Mouse (Mus musculus): Measurements from ENCODE around the gene Znrf4. TPM values are rescaled to one million over a fixed set of nuclear protein-coding genes. Genes with fewer than 3 reads are reported as not detected.
A peak's percentile ranks its signal among the peaks of the same experiment; 100 is the strongest.

The Znrf4 gene
- total RNA-seq, 2 experiments from 2014 or later = not detected

DNA sequence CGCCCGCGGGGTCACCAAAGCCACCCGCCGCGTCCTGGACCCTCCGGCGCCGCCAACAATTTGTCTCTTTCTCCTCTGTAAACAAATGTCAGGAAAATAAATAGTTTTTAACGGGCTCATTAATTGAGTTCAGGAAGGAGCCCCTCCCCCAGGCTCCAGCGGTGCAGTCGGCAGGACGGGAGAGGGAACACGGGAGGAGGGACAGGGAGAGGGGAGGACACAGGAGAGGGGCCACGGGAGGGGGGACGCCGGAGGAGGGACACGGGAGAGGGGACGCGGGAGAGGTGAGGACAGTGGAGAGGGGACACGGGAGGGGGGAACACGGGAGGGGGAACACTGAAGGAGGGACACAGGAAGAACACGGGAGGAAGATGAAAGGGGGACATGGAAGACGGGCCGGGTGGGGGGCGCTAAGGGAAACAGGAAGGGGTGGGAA is 42.2 kb downstream of the Znrf4 start:
- peak; percentile 13 to 23 for DNase-seq
- intact Hi-C loops (cut with DNase I) = no loop called here

DNA sequence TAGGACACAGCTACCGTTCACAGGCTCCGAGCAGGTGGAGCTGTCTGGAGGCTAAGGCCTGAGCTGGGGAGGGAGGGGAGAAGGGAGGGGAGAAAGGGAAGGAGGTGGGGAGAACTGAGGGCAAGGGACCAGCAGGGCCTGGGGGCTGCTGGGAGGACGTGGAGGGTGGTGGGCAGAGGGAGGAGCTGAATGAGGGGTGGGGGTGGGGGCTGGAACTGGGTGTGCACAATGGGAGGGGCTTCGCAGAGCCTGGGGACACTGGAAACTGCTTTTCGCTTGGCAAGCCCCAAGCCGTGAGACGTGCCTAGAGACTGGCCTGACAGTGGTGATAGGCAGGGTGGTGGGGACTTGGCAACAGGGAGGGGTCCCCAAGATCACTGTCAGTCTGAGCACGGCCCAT is 43.0 kb downstream of the Znrf4 start:
- intact Hi-C loops (cut with DNase I) = no loop called here
- DNase-seq = no peak

DNA sequence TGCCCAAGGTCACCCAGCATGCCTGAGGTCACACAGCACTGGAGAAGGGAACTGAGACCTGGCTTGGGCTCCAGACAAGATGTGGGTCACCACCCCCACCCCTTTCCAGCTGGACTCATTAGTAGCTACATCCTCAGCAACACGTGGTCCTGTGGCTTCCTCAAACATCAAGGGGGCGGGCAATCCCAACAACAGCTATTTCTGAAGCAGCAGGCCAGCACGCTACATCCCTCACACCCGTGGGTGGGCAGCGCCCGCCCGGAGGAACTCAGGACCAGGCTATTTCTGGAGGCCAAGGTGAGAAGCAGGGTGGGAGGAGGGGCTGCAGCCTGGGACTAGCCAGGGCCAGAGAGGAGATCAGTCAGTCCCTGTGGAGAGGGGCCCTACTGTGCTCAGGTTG is 43.4 kb downstream of the Znrf4 start:
- intact Hi-C loops (cut with DNase I) = no loop called here
- DNase-seq = peak; percentile 32 to 50

DNA sequence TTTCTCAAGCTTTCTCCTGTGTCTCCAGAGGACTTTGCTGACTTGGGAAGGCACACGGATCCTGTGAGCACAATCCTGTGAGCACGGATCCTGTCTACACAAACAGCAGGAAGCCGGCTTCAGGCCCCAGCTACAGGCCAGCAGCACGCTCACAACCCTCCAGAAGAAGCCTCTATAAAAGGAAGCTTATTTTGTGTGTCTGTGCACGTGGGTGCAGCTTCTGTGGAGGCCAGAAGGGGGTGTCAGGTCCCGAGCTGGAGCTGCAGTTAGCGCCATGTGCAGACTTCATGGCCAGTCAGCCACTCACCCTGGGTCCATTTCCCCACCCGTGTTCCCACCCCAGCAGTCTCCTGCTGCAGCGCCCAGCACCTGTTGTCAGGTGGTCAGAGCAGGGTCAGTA is 43.9 kb downstream of the Znrf4 start:
- intact Hi-C loops (cut with DNase I) = no loop called here
- DNase-seq = no peak

DNA sequence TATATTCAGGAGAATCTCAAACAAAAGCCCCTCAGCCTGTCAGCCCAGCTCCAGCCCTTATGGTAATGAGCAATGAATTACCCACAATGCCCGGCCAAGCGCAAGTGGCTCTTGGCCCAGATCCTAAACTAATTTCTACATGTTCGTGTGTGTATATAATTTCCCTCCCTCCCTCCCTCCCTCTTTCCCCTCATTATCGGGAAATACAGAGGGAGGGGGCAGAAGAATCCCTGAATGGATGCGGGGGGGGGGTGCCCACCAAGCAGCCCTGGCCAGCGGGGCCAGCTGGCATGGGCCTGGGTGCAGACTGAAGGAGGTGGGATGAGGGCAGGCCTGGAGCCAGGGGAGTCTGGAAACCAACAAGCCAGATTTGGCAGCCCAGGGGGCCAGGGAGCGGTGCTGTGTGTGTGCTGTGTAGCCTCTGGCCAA is 44.8 kb downstream of the Znrf4 start:
- intact Hi-C loops (cut with DNase I) = no loop called here
- peak; percentile 58 to 71 for DNase-seq

GRCm38 (mm10) chr17:56466747-56467146 is 45.5 kb downstream of the Znrf4 start:
- intact Hi-C loops (cut with DNase I) = no loop called here
- DNase-seq = no peak

DNA sequence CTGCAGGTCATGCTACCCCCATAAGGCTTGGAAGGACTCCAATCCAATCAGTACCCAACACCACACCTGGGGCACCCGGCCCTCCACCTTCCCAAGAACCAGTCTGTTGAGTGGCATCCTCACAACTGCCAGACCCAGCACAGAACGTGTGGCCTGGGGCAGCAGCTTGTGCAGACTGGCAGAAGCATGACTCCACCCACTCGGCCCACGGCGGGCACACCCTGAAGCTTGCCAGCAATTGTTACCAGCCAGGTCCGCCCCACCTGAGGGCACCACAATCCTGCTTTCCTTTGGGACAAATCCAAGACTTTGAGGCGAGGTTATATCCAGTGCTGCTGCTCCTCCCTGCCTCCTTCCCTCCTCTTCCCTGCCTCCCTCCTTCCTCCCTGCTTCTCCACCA is 47.4 kb downstream of the Znrf4 start:
- DNase-seq = no peak
- intact Hi-C loops (cut with DNase I) = no loop called here

GRCm38 (mm10) chr17:56464345-56464744 is 47.9 kb downstream of the Znrf4 start:
- intact Hi-C loops (cut with DNase I) = no loop called here
- DNase-seq = no peak

GRCm38 (mm10) chr17:56463500-56463899 is 48.7 kb downstream of the Znrf4 start:
- intact Hi-C loops (cut with DNase I) = no loop called here

GRCm38 (mm10) chr17:56462835-56463455 is 49.3 kb downstream of the Znrf4 start:
- DNase-seq = no peak
- intact Hi-C loops (cut with DNase I) = no loop called here

More at GRCm38 (mm10) chr17:56463500-56463899, 48.7 kb downstream of the Znrf4 start:
- peak in 1 of 2 experiments; percentile 10 for DNase-seq

GRCm38 (mm10) chr17:56461771-56462743 is 50.2 kb downstream of the Znrf4 start:
- peak; percentile 99 for DNase-seq
- intact Hi-C loops (cut with DNase I) = no loop called here

Other genes with a start within 250 kb of the Znrf4 start
- gene Ticam1, start 235.6 kb downstream of the Znrf4 start, total RNA-seq (2021) = 10 to 100 TPM; 11.6 to 12.7 TPM
- gene Plin3, start 219.6 kb downstream of the Znrf4 start, total RNA-seq (2021) = 10 to 100 TPM; 67.0 to 81.9 TPM
- gene Arrdc5, start 212.1 kb downstream of the Znrf4 start, total RNA-seq (2021) = not detected
- gene Uhrf1, start 209.1 kb downstream of the Znrf4 start, total RNA-seq (2021) = 10 to 100 TPM; 21.6 to 23.3 TPM
- gene Kdm4b, start 186.4 kb downstream of the Znrf4 start, total RNA-seq (2021) = 10 to 100 TPM; 42.4 to 44.9 TPM
- 10 to 100 TPM; 87.3 to 92.3 TPM for gene Ptprs, start 35.9 kb downstream of the Znrf4 start, total RNA-seq (2021)
- gene Gm20219, start 42.0 kb upstream of the Znrf4 start, total RNA-seq (2021) = under 1 TPM in 1 of 2 experiments, not detected in 1; 0.60 TPM
- gene Safb2, start 72.2 kb upstream of the Znrf4 start, total RNA-seq (2021) = 10 to 100 TPM; 55.7 to 56.8 TPM
- gene Safb, start 72.4 kb upstream of the Znrf4 start, total RNA-seq (2021) = 10 to 100 TPM; 96.8 to 97.6 TPM
- gene 2410015M20Rik, start 97.3 kb upstream of the Znrf4 start, total RNA-seq (2021) = 100 to 1,000 TPM; 338 to 370 TPM
- gene Rpl36, start 101.0 kb upstream of the Znrf4 start, total RNA-seq (2021) = 100 to 1,000 TPM; 862 to 893 TPM
- 10 to 100 TPM; 93.9 to 99.2 TPM for gene Lonp1, start 114.5 kb upstream of the Znrf4 start, total RNA-seq (2021)
- under 1 TPM in 1 of 2 experiments, not detected in 1; 0.22 TPM for gene Catsperd, start 115.7 kb upstream of the Znrf4 start, total RNA-seq (2021)
- 10 to 100 TPM; 48.1 to 52.9 TPM for gene Ranbp3, start 160.9 kb upstream of the Znrf4 start, total RNA-seq (2021)
- 100 to 1,000 TPM; 794 to 859 TPM for gene Ndufa11, start 205.3 kb upstream of the Znrf4 start, total RNA-seq (2021)
- 1 to 10 TPM; 5.4 to 9.8 TPM for gene Vmac, start 205.6 kb upstream of the Znrf4 start, total RNA-seq (2021)
- gene Nrtn, start 245.1 kb upstream of the Znrf4 start, total RNA-seq (2021) = 10 to 100 TPM; 19.0 to 21.0 TPM

Measured in heart, postnatal 10 days (tissue).